Mouse (Mus musculus) retina, postnatal 1 day (tissue): ENCODE measurements at regions not wholly inside any gene's neighbourhood (a gene's known extent, or its start where the extent isn't known, plus 50 kb on each side); places are given as distances from the start of the nearest gene placed in this dataset.
"Not testable (repeated sequence)": the region's sequence is repeated elsewhere in the genome, so short reads cannot be mapped to it uniquely, and the experiment has no call there.

Experiments used
- DNase-seq: peaks from one replicate; pipeline ENCODE4 v3.0.0-alpha.2; 2012

- DNase-seq, result no peak
Observed at GRCm38 (mm10) chr10:85242701-85243100, 57.8 kb upstream of the Cry1 start.

- no peak for DNase-seq
Observed at GRCm38 (mm10) chr10:85243556-85243955, 58.7 kb upstream of the Cry1 start.

- no peak for DNase-seq
Observed at GRCm38 (mm10) chr10:85265746-85266145, 80.9 kb upstream of the Cry1 start.

- DNase-seq, result no peak
Observed at GRCm38 (mm10) chr10:85266148-85266547, 81.3 kb upstream of the Cry1 start.

- DNase-seq, result no peak
Observed at GRCm38 (mm10) chr10:85266796-85267195, 81.9 kb upstream of the Cry1 start.

GRCm38 (mm10) chr10:85270209-85270608 is 85.3 kb upstream of the Cry1 start:
- DNase-seq, result no peak

GRCm38 (mm10) chr10:85276793-85277192 is 91.9 kb upstream of the Cry1 start:
- DNase-seq, result no peak

- peak; percentile 73 for DNase-seq
Observed at GRCm38 (mm10) chr10:85291733-85292476, 94.7 kb upstream of the Btbd11 start.

GRCm38 (mm10) chr10:85292477-85292855 is 94.1 kb upstream of the Btbd11 start:
- peak; percentile 77 for DNase-seq

- peak; percentile 37 for DNase-seq
Observed at GRCm38 (mm10) chr10:85293071-85293783, 93.4 kb upstream of the Btbd11 start.

GRCm38 (mm10) chr10:85295133-85295887 is 91.3 kb upstream of the Btbd11 start:
- no peak for DNase-seq

GRCm38 (mm10) chr10:85311781-85312180 is 74.8 kb upstream of the Btbd11 start:
- no peak for DNase-seq

GRCm38 (mm10) chr10:85313331-85313730 is 73.3 kb upstream of the Btbd11 start:
- DNase-seq, result not testable (repeated sequence)

GRCm38 (mm10) chr10:85320971-85321370 is 65.6 kb upstream of the Btbd11 start:
- no peak for DNase-seq

- no peak for DNase-seq
Observed at GRCm38 (mm10) chr10:85322280-85322679, 64.3 kb upstream of the Btbd11 start.

- DNase-seq, result no peak
Observed at GRCm38 (mm10) chr10:85329382-85329781, 57.2 kb upstream of the Btbd11 start.

GRCm38 (mm10) chr10:85330938-85331691 is 55.5 kb upstream of the Btbd11 start:
- DNase-seq, result peak; percentile 86
